Mouse (Mus musculus): ENCODE results near the gene Mei1.

DNA sequence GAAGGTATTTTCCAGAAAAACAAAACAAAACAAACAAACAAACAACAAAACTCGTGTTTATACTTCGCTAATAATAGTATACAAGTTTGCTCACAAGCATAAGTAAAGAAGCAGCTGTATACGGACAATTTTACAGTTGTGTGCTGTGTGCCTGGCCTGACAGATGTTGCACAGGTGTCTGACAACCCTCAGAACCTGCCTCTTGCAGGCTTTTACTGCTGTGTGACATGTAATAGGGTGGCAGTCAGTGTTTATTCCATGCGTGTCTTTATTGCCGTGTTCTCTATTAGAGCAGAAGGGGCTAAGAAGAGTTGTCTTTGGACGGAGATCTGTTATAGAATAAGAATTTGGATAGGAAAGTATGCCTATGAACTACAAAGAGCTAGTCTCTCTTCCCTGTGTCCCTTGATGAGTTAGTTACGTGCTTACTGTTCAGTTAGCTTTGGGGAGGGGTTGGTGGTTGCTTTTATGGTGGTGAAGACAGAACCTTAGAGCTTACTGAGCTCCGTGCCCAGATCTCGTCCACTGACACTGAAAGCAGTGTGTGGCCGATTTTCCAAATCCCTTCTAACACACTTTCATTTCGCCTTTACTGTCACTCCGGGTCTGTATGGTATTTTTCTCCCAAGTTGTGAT lies 92.3 kb downstream of the Mei1 start:
- TF ChIP-seq CTCF (IDR thresholded peaks at IDR 0.05; ENCODE audit: low read depth, low read length) = no peak
- TF ChIP-seq POLR2AphosphoS5 (IDR thresholded peaks at IDR 0.05; ENCODE audit: insufficient replicate concordance, low read depth, low read length) = no peak
- no peak for TF ChIP-seq TAL1 (conservative IDR thresholded peaks at IDR 0.05; ENCODE audit: low read depth, low read length)
- no peak for TF ChIP-seq GATA2 (IDR thresholded peaks at IDR 0.05; ENCODE audit: borderline replicate concordance, low read depth, low read length)
- no peak for TF ChIP-seq GATA1 (IDR thresholded peaks at IDR 0.05; ENCODE audit: borderline replicate concordance, low read length)

All from G1E (cell line).